Mouse (Mus musculus) heart, embryonic 10.5 days (tissue): ENCODE results near the gene Kcnab3. TPM values are rescaled to one million over a fixed set of nuclear protein-coding genes. Genes with fewer than 3 reads are reported as not detected.

ENCODE experiments used
- DNase-seq: peaks from one replicate; pipeline ENCODE4 v3.0.0-alpha.2; 2017; ENCODE audit warnings: low spot score
- H3K27ac ChIP-seq: fragments of 300-500 bp; sonication (generic); 2 replicates; pipeline ENCODE4 v1.5.1; 2016; ENCODE audit warnings: mild to moderate bottlenecking
- H3K27me3 ChIP-seq: fragments of 300-500 bp; sonication (generic); 2 replicates; pipeline ENCODE4 v1.6.1; 2016; ENCODE audit warnings: mild to moderate bottlenecking; ENCODE audit not compliant: poor library complexity, insufficient read depth, severe bottlenecking
- H3K36me3 ChIP-seq: fragments of 300-500 bp; sonication (generic); 2 replicates; pipeline ENCODE4 v1.6.1; 2016; ENCODE audit warnings: mild to moderate bottlenecking, moderate library complexity
- H3K4me1 ChIP-seq: fragments of 300-500 bp; sonication (generic); 2 replicates; pipeline ENCODE4 v1.6.1; 2016; ENCODE audit warnings: mild to moderate bottlenecking
- H3K4me3 ChIP-seq: fragments of 300-500 bp; sonication (generic); 2 replicates; pipeline ENCODE4 v1.5.1; 2016; ENCODE audit warnings: mild to moderate bottlenecking, moderate library complexity
- H3K9me3 ChIP-seq: fragments of 300-500 bp; sonication (generic); 2 replicates; pipeline ENCODE4 v1.6.1; 2016; ENCODE audit warnings: mild to moderate bottlenecking, moderate library complexity
- WGBS: fragments of 180-500 bp; shearing (Covaris S2); methylation state at CpG from one replicate; pipeline ENCODE4 v1.1.7; 2016; 5-methylcytosine and 5-hydroxymethylcytosine counted together
- polyA plus RNA-seq: library from polyadenylated mRNA; unstranded; fragments of >200 nt; fragmentation: Nextera tagmentation; extraction: Ambion mirVana; gene quantifications from 2 replicates; pipeline ENCODE4 v1.2.1, GENCODE M21; 2016

Kcnab3 gene
- polyA plus RNA-seq, 1 experiment from 2014 or later: 0.45 TPM

DNA sequence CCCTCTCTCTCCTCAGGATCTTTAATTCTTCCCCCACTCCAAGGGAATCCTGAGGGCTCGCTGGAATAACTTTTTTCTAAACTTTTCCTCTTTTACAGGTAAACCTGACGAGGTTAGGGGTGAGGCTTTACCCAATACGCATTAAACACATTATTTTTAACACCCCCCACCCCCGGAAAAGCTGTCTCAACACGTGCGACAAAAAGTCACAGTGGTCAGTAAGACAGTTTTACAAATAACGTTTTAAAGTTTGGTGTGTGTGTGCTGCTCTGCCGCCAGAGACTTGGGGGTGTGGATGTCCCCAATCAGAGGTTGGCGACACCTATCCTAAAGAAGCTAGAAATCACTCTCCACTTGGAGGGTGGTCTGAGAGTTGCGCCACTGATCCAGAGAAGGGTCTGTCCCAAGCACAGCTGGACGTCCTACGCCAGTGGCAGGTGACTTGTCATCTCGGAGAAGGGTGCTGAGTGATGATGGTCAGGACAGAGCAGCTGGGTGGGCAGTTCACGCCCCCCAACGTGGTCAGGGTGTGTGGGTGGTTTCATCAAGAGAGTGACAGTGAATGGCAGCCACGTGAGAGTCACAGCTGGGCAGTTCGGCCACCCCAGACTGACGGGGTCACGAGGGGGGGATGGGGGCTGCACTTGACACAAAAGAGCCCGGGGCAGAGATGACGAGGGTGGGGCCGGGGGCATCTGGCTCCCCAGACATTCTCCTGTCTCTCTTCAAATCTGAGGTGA, 41.7 kb downstream of the Kcnab3 start:
- 1% methylated on average over 22 of the region's 22 CpGs for WGBS
- Histone ChIP-seq H3K36me3 (peaks cover 14% of the 10 kb centered on the region), H3K9me3 (no peaks in the 10 kb centered on the region), H3K27me3 (no peaks in the 10 kb centered on the region), H3K27ac (peak overlapping the region; percentile 100), H3K4me3 (peak overlapping the region; percentile 99), H3K4me1 (peaks cover 62% of the 10 kb centered on the region)
- peak; percentile 81 for DNase-seq

DNA sequence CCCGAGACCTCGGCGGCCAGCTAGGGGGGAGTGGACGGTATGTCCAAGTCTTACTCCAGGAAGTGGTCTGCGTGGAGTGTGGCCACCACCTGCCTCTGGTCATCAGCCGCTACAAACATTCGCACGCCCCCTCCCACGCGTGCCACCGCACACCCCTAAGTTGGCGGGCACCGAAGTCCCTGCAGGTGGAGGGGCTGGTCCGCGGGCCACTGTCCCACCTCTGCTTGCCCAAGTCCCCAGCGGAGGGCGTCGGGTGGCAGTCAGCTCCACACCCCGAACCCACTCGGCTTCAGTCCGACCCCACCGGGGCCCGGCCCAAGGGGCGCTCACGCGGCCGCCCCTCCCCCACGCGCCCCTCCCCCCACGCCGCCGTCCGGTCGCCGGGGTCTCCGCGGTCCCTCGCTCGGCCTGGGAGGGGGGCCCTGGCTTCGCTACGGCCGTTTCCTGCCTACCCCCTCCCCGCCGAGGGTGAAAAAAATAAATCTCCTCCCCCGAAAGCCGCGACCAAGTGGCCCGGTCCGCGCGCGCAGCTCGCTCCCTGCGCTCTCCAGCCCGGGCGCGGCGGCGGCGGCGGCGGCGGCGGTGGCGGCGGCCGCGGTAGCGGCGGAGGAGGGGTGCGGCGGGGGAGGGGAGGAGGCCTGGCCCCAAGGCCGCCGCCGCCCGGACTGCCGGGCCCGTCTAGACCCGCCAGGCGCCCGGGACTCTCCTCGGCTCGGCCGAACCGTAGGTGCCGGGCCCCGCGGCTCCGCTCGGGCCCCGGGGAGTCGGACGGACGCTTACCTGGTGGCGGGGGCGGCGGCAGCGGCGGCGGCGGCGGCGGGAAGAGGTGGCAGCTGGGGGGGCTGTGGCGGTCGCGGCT, 42.5 kb downstream of the Kcnab3 start:
- Histone ChIP-seq H3K36me3 (peaks cover 8% of the 10 kb centered on the region; the same call in 1 of the 2 replicates), H3K9me3 (no peaks in the 10 kb centered on the region), H3K27me3 (no peaks in the 10 kb centered on the region), H3K27ac (peak overlapping the region; percentile 100), H3K4me3 (peak overlapping the region; percentile 99), H3K4me1 (peaks cover 70% of the 10 kb centered on the region)
- no peak for DNase-seq
- 1% methylated on average over 75 of the region's 106 CpGs for WGBS

DNA sequence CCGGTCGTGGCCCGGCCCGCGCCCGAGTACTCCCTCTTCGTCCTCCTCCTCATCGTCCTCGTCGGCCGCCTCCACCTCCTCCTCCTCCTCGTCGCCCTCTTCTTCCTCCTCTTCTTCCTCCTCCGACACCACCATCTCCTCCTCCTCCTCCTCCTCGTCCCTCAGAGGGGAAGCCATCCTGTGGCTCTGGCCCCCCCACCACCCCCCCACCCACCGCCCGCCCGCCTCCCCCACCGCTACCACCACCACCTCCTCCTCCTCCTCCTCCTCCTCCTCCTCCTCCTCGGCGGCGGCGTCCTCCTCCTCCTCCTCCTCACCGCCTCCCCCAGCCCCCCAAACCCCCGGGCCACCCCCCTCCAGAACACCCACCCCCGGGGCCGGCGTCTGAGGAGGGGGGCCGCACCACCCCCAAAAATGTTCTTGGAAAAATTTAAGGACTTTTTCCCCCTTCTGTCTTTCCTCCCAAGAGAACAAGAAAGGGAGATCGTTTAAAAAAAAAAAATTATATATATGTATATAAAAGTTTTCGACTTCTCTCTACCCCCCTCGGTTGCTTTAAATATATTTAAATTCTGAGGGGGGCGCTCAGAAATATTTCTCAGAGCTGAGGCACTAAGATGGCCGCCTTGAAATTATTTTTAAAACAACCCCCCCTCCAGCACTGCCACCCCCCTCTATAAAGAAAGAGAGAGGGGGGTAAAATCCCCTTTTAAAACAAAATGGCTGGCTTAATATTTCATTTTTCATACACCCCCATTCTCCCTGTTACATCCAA, 43.3 kb downstream of the Kcnab3 start, which contains the start of gene Chd3:
Chd3 (minus strand) TSS at position 192 of the 775 bp plus-strand sequence.
- Histone ChIP-seq H3K27ac (peak within 1 kb of the TSS; percentile 100), H3K9me3 (no peaks in the 10 kb centered on the region), H3K4me1 (peaks cover 67% of the 10 kb centered on the region), H3K4me3 (peak within 1 kb of the TSS; percentile 99), H3K36me3 (peaks cover 6% of the 10 kb centered on the region; the same call in 1 of the 2 replicates), H3K27me3 (no peaks in the 10 kb centered on the region)
- 6% methylated on average over 24 of the region's 34 CpGs for WGBS
- no peak for DNase-seq

DNA sequence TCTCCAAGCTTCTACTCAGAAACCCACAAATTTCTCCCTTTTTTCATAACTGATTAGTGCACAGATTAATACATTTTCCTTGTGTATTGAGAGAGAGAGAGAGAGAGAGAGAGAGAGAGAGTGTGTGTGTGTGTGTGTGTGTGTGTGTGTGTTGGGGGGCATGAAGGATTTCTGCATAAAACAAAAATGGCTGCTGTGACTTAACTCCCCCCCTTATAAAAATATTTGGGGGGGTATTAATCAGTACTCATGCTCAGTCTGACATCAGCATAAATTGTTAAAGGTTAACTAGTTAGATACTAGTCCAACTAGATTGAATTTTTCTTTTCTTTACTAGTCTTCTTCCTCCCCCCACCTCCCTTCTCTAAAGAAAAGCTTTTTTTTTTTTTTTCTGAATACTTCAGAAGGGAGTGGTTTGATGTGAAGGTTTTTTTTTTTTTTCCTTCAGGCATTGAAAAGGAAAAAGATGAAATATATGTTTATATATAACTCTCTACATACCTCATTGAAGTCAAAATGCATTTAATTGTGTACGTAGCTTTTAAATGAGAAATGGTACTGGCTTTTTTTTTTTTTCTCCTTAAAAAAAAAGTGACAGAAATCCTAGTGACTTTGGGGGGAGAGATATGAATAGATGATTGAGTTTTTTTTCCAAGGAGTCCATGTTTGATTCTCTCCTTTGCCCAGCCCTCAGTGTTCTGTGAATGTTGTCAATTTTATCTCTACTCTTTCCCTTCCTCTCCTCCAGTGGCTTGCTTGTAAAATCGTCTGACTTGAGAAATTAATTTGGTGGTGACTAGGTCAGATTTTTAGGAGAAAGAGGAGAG, 44.1 kb downstream of the Kcnab3 start:
- no peak for DNase-seq
- Histone ChIP-seq H3K27ac (peak overlapping the region; percentile 100), H3K4me1 (peaks cover 59% of the 10 kb centered on the region)

DNA sequence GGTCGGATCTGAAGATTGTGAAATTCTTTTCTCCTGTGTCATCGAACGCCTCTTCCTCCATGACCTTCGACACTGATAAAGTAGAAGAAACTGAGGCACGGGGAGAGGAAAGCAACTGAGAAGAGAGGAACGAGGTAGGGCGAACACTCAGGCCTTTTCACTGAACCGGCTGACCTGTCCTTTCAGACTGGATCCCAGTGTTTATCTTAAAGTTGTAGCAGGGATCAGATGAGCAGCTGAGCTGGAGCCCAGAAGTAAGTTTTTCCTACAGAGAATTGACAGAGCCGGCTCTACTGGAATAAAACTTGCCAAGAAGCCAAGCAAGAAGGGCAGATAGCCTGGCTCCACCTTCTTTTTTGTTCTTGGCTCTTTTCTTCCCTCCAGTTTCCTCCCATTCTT, 44.8 kb downstream of the Kcnab3 start:
- Histone ChIP-seq H3K4me1 (peaks cover 52% of the 10 kb centered on the region), H3K27ac (peak overlapping the region; percentile 76), H3K36me3 (peaks cover 10% of the 10 kb centered on the region; the same call in 1 of the 2 replicates), H3K4me3 (peak overlapping the region; percentile 27; the same call in 1 of the 2 replicates), H3K27me3 (no peaks in the 10 kb centered on the region), H3K9me3 (no peaks in the 10 kb centered on the region)
- DNase-seq: no peak
- WGBS: 13% methylated on average over 9 of the region's 9 CpGs

More for the DNA sequence above, 44.1 kb downstream of the Kcnab3 start:
- H3K4me3 ChIP-seq: peak overlapping the region; percentile 99
- no peaks in the 10 kb centered on the region for H3K27me3 ChIP-seq
- no peaks in the 10 kb centered on the region for H3K9me3 ChIP-seq
- 42% methylated on average over 2 of the region's 2 CpGs for WGBS
- H3K36me3 ChIP-seq: peaks cover 6% of the 10 kb centered on the region; the same call in 1 of the 2 replicates

DNA sequence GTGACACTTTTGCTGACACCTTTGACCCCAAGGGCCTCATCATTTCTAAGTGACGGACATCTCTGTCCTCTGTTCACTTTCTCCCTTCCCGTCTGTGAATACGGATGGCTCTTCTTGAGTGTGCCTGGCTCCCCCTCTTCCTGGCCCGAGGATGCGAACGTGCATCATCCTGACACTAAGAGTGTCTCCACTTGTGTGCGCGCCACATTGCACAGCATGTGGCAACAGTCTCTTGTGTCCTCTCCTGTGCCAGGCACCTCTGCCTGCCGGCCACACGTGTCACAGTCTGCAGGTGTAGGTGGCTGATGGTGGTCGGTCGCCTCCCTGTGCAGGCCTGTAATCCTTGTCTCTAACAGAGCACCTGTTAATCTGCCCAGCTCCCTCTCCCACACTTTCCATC, 45.5 kb downstream of the Kcnab3 start:
- 54% methylated on average over 12 of the region's 12 CpGs for WGBS
- Histone ChIP-seq H3K9me3 (no peaks in the 10 kb centered on the region), H3K27ac (peak overlapping the region; percentile 76), H3K27me3 (no peaks in the 10 kb centered on the region), H3K4me3 (peak overlapping the region; percentile 42), H3K36me3 (peaks cover 10% of the 10 kb centered on the region; the same call in 1 of the 2 replicates), H3K4me1 (peaks cover 47% of the 10 kb centered on the region)
- no peak for DNase-seq

DNA sequence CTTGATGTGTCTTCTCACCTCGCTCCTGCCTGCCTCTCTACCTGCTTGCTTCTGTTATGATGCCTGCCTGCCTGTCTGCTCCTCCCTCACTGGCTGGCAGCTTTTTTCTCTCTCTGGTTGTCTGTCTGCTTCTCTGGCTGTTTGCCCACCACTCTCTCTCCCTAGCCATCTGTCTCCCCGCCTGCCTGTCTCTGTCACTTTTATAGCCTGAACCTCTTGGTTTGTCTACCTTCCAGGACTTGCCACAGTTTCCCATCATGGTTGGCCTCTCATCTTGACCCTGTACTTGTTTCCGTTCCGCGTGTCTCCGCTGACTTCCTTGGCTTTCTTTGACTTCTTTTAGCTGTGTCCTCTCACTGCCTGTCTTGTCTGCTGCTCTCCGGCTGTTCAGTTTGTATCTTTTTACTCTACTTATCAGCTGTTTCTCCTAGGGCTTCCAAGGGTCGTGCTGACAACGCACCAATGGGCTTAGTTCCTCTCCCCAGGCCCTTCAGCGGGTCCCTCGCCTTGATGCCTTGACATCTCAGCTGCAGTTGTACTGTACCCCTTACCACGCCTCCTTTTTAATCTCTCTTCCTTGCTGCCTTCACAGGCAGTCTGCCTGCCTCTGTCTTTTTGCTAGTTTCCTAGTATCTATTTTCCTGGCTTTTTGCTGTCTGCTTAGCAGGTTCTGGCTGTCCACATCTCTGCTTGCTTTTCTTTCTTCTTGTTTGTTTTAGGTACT, 46.2 kb downstream of the Kcnab3 start:
- peak overlapping the region; percentile 42 for H3K4me3 ChIP-seq
- no peaks in the 10 kb centered on the region for H3K9me3 ChIP-seq
- H3K4me1 ChIP-seq: peaks cover 45% of the 10 kb centered on the region
- peak overlapping the region; percentile 76 for H3K27ac ChIP-seq
- H3K27me3 ChIP-seq: no peaks in the 10 kb centered on the region
- H3K36me3 ChIP-seq: peaks cover 10% of the 10 kb centered on the region; the same call in 1 of the 2 replicates
- no peak for DNase-seq
- WGBS: 20% methylated on average over 12 of the region's 12 CpGs

DNA sequence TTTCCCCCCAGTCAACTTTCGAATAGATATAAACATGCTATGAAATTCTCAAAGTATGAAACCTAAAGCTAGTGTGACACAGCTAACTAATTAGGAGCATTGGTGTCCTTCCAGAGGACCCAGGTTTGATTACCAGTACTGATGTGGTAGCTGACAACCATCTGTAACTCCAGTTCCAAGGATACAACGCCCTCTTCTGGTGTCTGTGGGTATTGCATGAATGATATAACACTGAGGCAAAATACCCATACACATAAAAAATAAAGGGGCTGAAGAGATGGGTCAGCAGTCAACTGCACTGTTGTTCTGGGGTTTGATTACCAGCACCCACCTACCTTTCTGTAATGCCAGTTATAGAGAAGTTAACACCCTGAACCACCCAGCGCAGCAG, 46.7 kb downstream of the Kcnab3 start:
- no peaks in the 10 kb centered on the region for H3K27me3 ChIP-seq
- H3K4me3 ChIP-seq: peak overlapping the region; percentile 42
- 53% methylated on average over 3 of the region's 3 CpGs for WGBS
- H3K9me3 ChIP-seq: no peaks in the 10 kb centered on the region
- H3K4me1 ChIP-seq: peaks cover 39% of the 10 kb centered on the region
- H3K27ac ChIP-seq: peak overlapping the region; percentile 76; the same call in 1 of the 2 replicates
- H3K36me3 ChIP-seq: peaks cover 10% of the 10 kb centered on the region; the same call in 1 of the 2 replicates
- DNase-seq: no peak

DNA sequence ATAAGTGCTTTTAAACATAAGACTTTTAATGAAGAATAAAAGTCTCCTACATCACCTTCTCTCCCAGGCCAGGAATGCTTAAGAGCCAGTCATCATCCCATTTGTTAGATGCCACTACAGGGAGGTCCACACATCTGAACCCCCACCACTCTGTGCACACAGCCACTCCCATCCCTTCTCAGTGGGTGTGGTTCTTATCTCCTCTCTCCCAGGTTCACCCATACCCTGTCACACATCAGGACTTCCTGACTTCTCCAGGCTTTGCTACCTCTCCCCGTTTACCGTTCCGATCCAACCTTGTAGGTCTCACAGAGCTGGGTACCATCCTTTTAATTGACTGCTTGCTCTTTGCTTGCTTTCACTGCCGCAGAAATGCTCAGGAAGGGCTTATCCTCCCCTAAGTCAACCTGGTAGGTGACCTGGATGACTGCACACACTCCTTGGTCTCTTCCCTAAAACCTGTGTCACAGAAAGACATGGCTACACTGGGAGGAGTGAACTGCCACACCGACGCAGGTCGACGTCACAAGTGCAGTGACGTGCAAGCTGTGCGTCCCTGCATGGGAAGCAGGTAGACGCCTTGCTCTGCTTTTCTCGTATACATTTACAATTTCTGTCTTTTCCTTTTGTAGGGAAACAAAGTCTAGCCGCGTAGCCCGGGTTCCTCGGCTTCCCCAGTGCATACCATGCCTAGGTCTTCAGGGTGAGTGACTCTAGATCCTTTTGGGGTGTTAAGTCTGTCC, 47.3 kb downstream of the Kcnab3 start:
- Histone ChIP-seq H3K27ac (peak overlapping the region; percentile 42; the same call in 1 of the 2 replicates), H3K27me3 (no peaks in the 10 kb centered on the region), H3K9me3 (no peaks in the 10 kb centered on the region), H3K4me1 (peaks cover 33% of the 10 kb centered on the region), H3K36me3 (peaks cover 10% of the 10 kb centered on the region; the same call in 1 of the 2 replicates), H3K4me3 (peak overlapping the region; percentile 24; the same call in 1 of the 2 replicates)
- WGBS: 84% methylated on average over 16 of the region's 16 CpGs
- DNase-seq: no peak

DNA sequence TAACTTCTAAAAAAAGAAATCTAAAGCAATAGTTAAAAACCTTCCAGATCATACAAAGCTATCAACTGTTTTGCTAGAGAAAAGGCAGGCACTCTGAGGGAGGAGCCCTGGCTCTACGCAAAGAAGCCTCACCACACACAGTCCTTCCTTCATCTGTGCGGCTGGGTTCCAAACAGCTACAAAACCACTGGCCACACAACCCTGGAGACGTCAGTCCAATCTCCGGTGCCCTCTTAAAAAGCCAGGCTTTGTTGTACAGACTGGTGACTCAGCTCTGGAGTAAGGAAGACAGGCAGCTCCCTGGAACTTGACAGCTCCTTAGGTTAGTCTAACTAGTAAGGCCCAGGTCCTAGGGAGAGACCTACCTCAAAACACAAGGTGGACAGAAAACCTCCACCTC, 49.6 kb downstream of the Kcnab3 start:
- Histone ChIP-seq H3K27ac (no peak overlapping the region), H3K4me3 (no peak overlapping the region), H3K36me3 (peaks cover 13% of the 10 kb centered on the region; the same call in 1 of the 2 replicates), H3K27me3 (no peaks in the 10 kb centered on the region), H3K9me3 (no peaks in the 10 kb centered on the region), H3K4me1 (peaks cover 41% of the 10 kb centered on the region)
- WGBS: 86% methylated on average over 4 of the region's 4 CpGs
- DNase-seq: no peak

DNA sequence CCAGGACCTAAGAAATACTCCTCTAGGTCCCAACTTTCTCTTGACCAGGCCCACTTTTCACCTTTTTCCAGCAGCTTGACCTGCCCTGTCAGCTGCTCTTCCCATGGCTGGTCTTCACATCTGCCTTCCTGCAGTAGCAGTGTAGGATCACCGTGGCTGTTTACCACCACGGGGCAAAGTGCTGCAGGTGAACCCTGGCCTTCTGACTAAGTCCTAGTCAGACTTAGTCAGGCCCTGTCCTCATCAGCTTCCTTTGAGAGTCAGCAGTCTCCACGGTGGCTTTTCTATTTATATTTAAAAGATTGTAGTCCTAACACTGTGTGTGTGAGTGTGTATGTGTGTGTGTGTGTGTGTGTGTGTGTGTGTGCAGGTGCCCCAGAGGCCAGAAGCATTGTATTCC, 51.7 kb downstream of the Kcnab3 start:
- H3K4me1 ChIP-seq: peaks cover 24% of the 10 kb centered on the region
- no peaks in the 10 kb centered on the region for H3K27me3 ChIP-seq
- peaks cover 12% of the 10 kb centered on the region; the same call in 1 of the 2 replicates for H3K36me3 ChIP-seq
- H3K4me3 ChIP-seq: no peak overlapping the region
- no peak for DNase-seq
- 75% methylated on average over 3 of the region's 3 CpGs for WGBS
- no peak overlapping the region for H3K27ac ChIP-seq
- H3K9me3 ChIP-seq: no peaks in the 10 kb centered on the region
